Mouse (Mus musculus) testis, postnatal 14 days (tissue): ENCODE measurements around the gene Iqcd.

Source experiments
- DNase-seq: peaks from one replicate; pipeline ENCODE4 v3.0.0; 2021; ENCODE audit warnings: low spot score

The Iqcd gene

DNA sequence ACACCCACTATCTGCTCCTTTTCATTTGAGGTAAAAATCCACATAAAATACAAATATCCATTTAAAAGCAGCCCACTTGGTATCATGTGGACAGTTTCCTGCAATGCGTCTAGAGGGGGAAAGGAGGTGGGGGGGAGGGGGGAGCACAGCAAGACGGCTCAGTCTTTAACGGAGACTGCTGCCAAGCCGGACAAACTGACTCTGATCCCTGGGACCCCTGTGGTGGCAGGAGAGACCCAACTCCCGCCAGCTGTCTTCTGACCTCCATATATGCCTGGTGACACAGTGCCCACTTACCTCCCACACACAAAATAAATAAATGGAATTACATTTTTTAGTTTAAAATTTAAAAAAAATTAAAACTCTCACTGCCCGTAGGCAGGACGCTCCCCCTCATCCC is 14.7 kb downstream of the Iqcd start:
- DNase-seq: no peak

DNA sequence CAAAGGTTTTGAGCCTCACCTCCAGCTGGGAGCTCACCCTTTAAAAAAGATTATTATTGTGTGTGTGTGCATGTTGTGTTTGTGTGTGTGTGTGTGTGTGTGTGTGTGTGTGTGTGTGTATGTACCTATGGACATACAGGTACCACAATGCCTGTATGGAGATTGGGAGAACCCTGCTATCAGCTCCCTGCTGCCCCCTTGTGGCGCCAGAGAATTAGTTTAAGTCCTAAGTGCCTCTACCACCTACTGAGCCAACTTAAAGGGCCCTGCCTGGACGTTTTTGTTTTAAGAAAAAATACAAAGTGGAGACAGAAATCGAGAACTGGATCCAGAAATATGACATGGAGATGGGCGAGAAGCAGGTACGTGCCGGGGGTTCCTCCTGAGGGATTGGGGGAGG is 16.0 kb downstream of the Iqcd start:
- peak; percentile 66 for DNase-seq

DNA sequence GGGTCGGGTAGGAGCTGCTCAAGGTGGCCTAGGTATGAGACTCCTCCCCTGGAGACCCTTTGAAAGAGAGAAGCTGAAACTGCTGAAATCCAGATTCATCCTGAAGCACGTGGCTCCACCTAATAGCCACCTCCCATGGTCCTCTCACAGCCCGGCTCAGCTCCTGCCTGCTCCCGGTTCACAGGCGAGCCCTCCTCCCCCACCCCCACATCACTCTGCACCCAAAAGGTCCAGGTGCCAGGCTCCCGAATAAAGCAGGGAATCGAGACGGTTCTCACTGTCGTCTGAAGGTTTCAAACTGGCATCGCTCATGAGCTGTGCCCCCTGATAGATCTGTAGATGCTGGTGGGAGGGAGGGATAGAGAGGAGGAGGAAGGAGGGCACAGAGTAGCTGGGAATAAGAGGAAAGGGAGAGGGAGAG is 16.4 kb downstream of the Iqcd start:
- DNase-seq: no peak

DNA sequence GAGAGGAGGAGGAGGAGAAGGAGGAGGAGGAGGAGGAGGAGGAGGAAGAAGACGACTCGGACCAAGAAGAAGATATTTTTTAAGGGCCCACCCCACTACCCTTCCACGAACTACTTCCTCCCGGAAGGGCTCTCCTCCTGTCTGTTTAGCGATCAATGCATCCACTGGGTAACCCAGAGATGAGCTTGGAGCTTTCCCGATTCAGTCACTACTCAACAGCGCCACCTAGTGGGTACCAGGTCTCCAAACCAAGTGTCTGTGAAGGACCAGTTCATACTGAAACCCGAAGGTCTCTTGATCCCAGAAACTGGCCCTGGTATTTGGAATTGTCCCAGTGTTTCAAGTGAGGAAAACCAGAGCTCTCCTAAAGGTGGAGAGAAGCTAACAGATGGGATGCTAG is 16.9 kb downstream of the Iqcd start:
- peak; percentile 86 for DNase-seq

DNA sequence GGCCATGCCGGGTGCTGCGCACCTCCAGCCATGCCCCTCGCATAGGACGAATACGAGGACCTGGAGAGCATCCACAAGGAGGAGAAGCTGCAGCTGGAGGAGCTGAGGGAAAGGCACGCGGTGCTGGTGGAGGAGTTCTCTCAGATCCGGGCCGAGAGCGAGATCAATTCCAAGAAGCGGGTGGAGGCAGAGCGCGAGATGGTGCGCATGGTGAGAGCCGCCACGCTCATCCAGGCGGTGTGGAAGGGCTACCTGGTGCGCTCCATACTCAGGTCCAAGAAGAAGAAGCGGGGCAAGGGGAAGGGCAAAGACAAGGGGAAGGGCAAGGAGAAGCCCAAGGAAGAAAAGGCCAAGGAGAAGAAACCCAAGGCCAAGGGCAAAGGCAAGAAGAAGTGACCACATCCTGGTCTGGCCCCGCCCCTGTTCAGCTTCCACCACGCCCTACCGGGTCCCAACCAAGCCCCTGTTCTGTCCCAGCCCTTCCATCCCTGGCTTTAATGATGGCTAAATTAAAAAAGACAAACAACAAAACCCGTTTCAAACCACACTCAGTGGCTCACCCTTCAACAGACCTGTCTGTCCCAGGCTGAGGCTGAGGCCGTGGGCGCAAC is 17.9 kb downstream of the Iqcd start:
- no peak for DNase-seq

DNA sequence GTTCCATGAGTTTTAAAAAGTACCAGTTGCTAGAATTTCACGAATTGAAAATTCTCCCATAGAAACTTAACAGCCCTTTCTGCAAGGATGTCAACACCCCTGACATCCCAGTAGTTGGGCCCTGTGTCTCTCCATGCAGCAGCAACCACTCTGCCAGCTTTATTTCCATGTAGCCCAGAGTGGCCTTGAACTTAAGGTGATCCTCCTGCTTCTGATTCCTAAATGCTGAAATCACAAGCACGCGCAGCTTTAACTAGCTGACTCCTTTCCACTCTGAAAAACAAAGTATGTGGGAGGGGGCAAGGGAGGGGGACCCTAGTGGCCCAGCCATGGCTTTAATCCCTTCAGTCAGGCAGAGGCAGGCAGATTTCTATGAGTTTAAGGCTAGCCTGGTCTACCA is 18.5 kb downstream of the Iqcd start:
- DNase-seq: no peak

DNA sequence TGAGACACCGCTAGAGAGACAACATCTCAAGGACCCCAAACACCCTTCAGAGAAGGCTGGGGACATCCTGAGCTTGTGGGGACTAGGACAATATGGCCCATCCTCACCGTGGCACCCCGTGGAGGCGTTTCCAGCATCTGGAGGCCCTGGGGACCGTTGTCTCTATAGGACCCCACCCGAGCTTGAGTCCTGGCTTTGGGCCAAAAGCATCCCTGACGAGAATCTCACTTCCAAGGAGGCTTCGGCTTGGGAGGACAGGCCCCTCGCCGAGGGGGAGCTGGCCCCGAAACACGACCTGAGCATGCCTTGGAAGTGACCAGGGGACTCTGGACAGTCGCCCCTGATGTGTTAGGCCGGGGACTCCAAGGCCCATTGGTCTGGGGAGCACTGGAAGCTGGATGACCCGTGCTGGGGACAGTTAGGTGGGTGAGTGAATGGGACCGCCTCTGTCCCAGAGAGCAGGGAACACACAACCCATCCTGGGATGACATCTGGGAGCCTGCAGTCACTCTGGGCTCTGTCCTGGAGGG is 20.5 kb downstream of the Iqcd start:
- no peak for DNase-seq

DNA sequence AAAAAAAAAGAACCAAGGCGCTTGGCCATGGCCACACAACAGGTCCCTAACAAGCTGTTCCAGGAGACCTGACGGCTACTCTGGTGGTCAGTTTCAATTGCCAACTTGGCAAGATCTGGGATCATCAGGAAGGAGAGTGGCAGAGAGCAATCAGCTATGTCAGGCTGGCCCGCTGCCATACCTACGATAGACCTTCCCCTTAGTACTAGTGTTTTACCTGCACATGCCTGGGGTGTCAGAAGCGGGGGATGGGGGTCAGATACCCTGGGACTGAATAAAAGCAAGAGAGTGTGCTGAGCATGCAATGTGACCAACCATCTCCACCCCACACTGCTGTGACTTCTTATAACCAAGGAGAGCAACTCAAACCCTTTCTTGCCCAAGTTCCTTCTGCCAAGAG is 22.1 kb downstream of the Iqcd start:
- no peak for DNase-seq

DNA sequence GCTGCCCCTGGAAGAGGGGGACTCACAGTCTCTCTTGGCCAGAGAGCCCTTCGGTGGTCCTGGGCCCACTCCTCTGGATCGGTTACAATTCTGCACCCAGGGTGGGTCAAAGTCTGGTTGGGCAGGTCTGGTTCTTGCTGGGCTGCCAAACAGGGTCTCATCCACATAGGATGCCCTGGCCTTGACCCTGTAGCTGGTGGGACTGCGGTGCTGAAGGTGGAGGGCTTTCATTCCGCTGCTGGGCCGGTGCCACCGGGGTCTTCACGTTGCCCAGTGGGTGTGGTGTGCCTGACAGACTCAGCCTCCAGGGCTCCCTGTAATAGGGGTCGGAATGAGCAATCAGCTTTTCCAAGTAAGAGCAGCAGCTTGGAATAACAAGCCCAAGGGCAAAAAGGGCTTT is 22.6 kb downstream of the Iqcd start:
- DNase-seq: no peak

DNA sequence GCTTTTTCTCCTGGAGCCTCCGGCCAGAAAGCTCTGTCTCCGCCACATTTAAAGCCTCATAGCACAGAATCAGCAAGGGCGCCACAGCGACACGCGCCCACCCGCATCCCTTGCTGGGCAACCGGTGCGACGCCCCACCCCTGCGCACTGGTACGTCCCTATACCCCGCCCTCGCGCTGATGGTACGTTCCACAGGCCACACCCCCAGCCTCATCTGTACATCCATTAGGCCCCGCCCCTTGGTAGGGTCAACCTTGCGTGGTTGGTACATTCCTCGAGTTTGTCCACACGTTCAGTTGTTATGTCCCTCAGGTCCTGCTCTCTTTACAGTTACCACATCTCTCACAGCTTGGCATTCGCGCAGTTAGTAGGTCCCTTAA is 23.6 kb downstream of the Iqcd start, which contains the start of the genes Rita1 and Ddx54:
Rita1 (minus strand) TSS at position 148 of the 380 bp plus-strand sequence.
Ddx54 (plus strand) TSS at position 298 of the 380 bp plus-strand sequence.
- DNase-seq: peak; percentile 96

DNA sequence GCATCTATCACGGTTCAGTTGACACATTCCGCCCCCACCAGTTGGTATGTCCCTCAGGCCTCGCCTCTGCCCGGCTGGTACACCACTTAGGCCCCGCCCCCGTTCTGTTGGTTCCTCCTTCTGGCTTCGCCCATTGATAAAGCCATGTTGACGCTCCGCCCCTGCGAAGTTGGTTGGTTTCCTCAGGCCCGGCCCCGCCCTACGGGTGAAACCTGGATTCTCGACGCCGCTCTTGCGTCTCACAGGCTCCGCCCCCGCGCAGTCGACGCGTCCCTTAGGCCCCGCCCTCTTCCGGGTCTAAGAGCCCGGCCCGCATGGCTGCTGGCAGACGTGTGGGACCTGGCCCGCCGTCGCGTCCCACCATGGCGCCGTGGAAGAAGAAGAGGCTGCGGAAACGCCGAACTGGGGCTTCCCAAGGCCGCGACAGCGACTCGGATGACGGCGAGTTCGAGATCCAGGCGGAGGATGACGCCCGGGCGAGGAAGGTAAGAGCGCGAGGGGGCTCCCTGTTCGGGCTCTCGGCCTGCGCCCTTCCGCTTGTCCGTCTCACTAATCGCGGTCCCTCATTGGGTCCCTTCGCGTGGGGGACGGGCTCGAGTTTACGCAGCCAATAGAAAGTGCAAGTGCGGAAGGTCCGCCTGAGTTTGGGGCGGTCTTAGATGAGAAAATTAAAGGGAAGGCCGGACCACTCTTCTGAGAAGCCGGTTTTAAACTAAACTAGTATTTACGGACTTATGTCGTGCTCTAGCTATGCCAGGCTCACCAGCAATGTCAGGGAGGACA is 24.2 kb downstream of the Iqcd start:
- peak; percentile 100 for DNase-seq

DNA sequence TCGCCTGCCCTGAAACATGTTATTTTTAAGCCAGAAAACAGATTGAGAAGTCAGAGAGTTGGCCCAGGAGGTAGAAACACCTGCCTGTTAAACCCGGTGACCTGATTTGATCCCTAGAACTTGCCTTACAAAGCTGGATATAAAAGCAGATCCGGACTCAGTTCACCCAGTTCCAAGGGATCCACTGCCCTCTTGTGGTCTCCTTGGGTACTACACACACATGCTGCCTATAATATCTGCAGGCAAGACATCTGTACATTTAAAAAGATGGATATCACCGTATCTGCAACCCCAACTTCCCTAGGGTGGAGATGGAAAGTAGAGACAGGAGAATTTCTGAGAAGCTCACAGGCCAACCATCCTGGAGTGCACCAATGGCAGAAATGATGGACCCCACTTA is 27.1 kb downstream of the Iqcd start:
- peak; percentile 61 for DNase-seq

DNA sequence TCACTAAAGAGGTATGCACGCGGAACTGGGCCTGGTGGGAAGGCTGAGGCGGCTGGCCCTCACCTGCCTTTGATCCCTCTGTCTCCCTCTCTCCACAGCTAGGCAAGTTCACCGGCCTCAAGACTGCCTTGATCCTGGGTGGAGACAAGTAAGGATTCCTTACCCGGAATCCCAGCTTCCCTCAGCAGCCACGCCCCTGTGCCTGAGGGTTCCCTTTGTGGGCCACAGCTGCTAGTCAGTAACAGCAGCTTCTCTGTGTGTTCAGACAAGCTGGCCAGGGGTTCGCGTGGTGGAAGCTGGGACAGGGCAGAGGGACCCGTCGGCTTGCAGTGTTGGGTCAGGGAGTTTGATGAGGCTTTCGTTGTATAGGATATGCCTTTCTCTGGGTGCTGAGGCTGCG is 30.0 kb downstream of the Iqcd start:
- DNase-seq: no peak

DNA sequence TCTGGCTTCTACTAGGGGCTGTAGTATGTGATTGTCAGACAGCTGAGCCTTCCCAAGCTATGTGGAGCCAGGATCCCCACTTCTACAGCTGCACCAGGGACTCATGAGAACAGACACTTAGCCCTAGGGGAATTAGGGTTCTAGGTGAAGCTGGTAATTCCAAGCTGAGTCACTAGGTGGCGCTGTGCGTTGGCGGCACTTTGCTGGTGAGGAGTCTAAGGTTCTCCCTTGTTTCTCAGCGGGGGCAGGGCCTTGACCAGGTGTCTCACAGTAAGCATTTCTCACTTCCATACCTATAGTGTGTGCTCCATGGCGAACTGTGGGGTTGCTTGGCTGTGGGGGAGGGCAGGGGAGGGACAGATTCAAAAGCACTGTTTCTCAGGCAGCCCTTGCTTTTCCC is 30.4 kb downstream of the Iqcd start:
- no peak for DNase-seq

DNA sequence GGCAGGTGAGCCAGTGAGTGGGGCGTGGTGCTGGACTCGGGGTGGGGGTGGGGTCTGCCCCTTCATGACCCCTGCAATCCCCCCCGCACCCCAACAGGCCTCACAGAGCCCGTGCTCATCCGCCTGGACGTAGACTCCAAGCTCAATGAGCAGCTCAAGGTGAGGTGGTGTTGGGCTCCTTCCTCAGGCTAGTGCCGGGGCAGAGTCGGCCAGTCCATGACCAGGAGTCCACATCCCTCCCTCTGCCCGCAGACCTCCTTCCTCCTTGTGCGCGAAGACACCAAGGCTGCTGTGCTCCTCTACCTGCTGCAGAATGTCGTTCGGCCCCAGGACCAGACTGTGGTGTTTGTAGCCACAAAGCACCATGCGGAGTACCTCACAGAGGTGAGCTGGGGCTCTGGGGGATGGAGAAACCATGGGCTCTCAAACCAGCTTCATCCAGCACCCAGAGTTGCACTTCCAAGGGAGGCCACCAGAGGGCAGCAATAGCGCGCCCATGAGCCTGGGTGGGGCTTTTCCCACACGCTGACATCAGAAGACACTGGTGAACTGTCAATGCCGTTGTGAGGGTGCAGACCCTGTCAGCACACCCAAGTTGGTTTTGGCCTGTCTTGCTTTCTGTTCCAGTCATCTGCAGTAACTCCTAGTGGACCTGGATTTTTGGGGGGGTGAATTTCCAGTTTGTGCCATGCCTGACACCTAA is 31.7 kb downstream of the Iqcd start:
- DNase-seq: peak; percentile 66

DNA sequence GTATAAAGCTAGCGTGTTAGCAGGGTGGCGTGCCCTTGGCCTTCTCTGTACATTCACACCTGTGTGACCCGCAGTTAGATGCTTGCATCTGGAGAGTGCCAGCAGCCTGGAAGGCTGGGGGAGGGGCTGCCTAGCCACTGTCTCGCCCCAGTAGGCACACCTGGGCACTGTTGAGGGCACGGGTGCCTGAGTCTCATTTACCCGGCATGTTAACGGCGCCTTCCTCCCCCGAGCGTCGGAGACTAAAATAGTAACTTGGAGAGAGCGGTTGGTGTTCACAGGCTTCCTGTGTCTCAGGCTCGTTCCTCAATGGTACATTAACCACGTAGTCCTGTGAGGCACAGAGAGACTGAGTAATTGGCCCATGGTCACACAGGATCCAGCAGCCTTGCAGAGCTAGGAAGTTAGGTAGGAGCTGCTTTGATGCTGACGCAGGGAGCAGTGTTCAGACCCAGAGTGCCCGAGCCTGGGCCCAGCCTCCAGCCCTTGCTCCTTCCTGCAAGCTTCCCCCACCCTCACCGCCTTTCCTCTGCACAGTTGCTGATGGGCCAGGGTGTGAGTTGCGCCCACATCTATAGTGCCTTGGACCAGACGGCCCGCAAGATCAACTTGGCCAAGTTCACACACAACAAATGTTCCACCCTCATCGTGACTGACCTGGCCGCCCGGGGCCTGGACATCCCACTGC is 32.4 kb downstream of the Iqcd start:
- no peak for DNase-seq

DNA sequence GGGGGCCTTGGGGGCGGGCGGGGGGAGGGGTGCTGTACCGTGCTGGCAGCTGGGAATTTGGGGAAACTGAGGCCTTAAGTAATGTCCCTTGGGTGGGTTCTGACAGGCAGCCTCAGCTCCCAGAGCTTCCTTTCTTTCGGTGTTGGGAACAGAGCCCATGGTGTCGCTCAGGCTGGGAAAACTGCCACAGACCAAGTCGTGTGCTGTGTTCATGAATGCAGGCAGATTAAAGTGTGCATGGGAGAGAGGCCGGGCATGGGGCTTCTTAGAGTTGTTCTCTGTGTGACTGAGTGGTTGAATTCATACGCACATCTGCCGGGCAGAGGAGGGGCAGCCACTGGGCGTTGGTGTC is 33.0 kb downstream of the Iqcd start:
- DNase-seq: no peak

DNA sequence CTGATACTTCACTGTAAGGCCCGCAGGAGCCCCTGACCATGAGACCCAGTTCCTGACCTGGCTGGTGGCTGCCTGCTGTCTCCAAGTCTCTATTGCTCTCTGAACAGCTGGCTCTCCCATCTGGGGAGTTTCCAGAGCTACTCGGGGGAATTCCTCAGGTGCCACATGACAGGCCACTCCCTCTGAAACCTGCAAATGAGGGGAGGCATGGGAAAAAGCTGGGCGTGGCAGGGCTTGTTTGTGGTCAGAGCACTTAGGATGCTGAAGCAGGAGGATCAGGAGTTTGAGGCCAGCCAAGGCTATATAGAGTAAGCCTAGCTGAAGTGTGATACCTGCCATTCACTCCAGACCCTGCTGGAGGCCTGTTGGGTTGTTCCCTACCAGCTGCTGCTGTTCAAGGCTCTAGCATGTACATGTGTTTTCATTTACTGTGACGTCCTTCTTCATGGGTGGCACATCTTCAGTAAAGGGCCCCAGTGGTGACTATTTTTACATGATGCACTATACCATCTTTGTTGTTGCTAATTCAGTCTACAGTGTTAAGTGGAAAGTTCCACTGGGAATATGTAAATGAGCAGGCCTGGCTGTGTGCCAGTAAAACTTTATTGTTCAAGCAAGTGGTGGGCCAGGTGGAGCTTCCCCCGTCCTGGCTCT is 33.5 kb downstream of the Iqcd start:
- no peak for DNase-seq

DNA sequence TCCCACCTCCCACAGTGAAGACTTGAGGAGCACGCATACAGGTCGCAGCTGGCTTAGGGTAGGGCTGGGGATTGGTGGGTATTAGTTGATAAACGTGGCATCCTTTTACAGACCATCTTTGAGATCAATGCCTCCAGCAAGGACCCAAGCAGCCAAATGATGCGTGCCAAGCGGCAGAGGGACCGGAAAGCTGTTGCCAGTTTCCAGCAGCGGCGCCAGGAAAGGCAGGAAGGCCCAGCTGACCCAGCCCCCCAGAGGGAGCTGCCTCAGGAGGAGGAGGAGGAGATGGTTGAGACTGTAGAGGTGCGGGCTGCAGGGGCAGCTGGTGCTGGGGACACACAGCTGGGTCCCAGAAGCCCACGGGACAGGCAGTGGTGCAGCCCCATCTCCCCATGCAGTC is 35.6 kb downstream of the Iqcd start:
- DNase-seq: no peak

DNA sequence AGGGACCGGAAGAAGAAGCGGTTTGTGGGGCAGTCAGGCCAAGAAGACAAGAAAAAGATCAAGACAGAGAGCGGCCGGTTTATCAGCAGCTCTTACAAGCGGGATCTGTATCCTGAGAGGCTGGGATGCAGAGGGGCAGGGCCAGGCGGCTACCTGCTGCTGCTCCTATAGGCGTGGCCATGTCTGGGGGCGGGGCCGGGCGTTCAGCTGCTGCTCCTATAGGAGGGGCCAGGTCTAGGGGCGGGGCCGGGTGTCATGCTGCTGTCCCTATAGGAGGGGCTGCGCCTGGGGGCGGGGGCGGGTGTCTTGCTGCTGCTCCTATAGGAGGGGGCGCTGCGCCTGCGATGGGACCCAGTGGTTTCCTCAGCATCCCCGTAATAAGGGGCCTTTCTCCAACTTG is 37.6 kb downstream of the Iqcd start:
- peak; percentile 87 for DNase-seq

DNA sequence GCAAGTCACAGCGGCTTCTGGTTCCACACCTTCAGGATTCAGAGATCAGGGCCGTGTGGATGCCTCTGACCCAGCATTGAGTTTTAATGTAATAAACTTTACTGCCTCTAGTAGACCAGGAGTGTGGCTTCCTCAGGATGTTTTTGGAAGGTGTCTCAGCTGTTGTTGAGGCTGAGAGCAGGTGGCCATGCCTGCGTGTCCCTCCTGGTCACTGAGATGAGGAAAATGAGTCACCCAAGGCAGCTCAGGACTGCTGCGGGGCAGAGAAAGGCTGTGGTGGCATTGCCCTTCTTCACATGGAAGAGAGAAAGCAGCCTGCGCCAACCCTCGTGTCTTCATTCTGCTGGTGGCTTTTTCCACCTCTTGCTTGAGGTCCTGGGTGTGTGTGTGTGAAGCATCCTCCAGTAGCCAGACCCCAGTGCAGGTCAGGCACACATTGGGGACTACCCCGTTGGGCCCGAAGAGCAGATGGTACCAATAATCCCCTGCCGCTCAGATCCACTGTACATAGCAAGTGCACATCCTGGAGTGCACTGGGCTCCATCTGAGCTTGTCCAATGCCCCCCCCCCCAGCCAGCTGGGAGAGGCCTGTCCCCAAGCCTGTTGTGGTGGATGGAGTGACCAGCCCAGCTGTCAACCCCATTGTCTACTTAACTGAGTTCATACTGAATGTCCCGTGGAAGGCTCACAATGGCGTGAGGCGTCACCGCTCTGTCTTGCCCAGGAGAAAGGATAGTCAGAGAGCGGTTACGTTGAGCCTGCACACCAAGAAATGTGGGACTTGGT is 38.9 kb downstream of the Iqcd start:
- no peak for DNase-seq
